Mouse (Mus musculus) left cerebral cortex, postnatal 25 days (tissue): ENCODE data around the gene March5. TPM values are rescaled to one million over a fixed set of nuclear protein-coding genes. Genes with fewer than 3 reads are reported as not detected.
"Not testable (repeated sequence)": the region's sequence is repeated elsewhere in the genome, so short reads cannot be mapped to it uniquely, and the experiment has no call there.

Experiments used
- DNase-seq, 2 experiments: peaks; one replicate each; pipeline ENCODE4 v3.0.0; 2022; ENCODE audit warnings: low spot score in 2 of 2, mixed read lengths in 1 of 2
- intact Hi-C: fragments of 180-260 bp; cut with DNase I; formaldehyde crosslinking; loops from one replicate; pipeline ENCODE4 v1.15.1; 2025
- total RNA-seq, 2 experiments: library from RNA; stranded (reverse); gene quantifications; 2 replicates each; pipeline ENCODE4 v1.2.3; 2021

March5 gene
- total RNA-seq, 2 experiments from 2014 or later: 85.1 to 90.4 TPM

DNA sequence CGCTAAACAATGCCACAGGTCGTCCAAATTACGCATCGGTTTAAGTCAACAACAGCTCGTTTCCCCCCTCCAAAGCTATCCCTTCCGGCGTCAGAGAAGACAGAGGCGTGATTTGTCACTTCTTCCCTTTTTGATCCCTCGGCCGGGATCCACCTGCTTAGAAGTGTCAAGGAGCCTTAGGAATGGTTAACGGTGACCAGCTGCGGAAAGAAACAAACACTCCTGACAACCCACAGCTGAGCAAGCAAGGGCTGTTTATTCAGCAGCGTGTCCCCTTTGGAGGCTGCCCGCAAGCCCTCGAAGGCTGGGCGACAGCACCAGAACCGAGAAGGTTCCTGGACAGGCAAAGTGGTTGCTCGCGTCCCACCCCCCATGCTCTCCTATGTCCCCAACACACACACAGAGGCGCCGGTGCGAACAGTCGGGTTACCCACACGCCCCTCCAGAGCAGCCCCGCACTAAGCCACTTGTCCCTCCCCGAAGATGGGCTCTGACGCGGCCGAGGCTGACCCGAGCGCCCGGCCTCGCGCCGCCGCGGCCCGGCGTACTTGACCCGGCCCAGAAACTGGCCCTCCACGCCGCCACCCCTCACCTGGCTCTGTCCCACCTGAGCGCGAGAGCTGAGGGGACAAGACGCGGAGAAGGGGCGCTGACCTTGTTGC is 571 bp upstream of the March5 start:
- peak; percentile 49 to 56 for DNase-seq

DNA sequence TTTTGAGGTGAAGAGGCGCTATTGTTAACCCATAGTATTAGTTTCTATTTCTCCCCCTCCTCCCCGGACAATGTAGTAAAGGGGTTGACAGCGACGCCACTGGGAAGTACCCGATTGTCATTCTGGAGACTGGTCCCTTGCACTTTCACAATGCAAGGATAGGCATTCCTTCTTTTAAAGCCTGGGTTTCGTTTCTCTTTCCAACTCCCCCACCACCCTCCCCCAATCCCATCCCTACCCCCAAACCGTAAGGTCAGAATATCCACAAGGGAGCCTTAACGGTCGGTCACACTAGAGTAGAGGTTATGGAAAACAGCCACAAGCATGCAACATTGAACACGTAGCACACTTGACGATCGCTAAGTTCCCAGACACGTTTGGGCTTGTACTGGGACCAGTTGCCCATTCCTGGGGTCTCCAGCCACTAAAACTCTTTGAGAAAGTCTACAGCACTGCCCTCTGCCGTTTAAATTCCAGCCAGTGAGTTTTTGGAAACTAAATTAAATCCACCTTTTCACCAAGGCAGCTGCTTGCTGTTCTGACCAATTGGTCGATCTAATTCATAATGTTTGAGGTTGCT is 923 bp downstream of the March5 start, which contains the start of gene Cpeb3:
TSS of gene Cpeb3 (minus strand) at position 426 of the 580 bp plus-strand sequence.
- intact Hi-C loops: no loop called here
- DNase-seq: peak; percentile 18

More for the DNA sequence above, 571 bp upstream of the March5 start:
- intact Hi-C loops: loop anchor here (2.0 kb wide), 2 partner anchors 32 to 58 kb away; no protein-coding TSS in a partner anchor

GRCm38 (mm10) chr19:37208986-37209385 is 1.6 kb downstream of the March5 start:
- intact Hi-C loops: no loop called here

GRCm38 (mm10) chr19:37209467-37210128 is 2.3 kb downstream of the March5 start:
- DNase-seq: peak in 1 of 2 experiments; percentile 16
- intact Hi-C loops: no loop called here

More at GRCm38 (mm10) chr19:37208986-37209385, 1.6 kb downstream of the March5 start:
- no peak for DNase-seq

DNA sequence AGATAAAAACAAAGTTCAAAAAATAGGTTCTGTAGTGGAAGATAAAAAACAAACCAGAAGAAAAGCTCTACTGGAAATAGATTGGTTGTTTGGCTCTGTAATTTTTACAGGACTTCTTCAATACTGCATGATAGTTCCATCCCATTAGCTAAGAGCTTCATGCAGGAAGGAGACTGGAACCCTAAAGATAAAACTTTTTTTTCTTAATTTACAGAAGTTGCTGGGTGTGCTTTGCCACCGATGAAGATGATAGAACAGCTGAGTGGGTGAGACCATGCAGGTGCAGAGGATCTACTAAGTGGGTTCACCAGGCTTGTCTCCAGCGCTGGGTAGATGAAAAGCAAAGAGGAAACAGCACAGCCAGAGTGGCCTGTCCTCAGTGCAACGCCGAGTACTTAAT is 3.1 kb downstream of the March5 start:
- no peak for DNase-seq
- intact Hi-C loops: no loop called here

GRCm38 (mm10) chr19:37211416-37211815 is 4.1 kb downstream of the March5 start:
- intact Hi-C loops: no loop called here
- DNase-seq: no peak

DNA sequence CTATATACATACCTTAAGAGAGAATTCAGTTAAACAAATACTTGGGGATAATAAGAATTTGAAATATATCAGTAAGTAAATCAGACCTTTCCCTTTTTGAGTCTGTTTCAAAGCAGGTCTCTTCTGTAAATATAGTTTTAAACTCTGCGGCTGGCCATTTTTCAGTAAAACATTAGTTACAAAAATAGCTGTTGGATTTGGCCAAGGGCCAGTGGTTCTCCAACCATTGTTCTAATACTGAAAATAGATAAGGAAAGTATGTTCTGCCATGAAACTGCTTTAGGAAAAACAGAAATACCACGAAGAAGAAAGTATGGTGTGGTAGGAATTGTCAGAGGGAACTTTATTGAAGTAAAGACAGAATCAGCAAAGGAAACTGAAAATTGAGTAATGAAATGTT is 7.4 kb downstream of the March5 start:
- intact Hi-C loops: no loop called here
- no peak for DNase-seq

GRCm38 (mm10) chr19:37225197-37225862 is 18.0 kb downstream of the March5 start:
- DNase-seq: no peak
- intact Hi-C loops: no loop called here

- DNase-seq, intact Hi-C loops: not testable (repeated sequence)
Measured at GRCm38 (mm10) chr19:37232598-37232997, 25.3 kb downstream of the March5 start.

DNA sequence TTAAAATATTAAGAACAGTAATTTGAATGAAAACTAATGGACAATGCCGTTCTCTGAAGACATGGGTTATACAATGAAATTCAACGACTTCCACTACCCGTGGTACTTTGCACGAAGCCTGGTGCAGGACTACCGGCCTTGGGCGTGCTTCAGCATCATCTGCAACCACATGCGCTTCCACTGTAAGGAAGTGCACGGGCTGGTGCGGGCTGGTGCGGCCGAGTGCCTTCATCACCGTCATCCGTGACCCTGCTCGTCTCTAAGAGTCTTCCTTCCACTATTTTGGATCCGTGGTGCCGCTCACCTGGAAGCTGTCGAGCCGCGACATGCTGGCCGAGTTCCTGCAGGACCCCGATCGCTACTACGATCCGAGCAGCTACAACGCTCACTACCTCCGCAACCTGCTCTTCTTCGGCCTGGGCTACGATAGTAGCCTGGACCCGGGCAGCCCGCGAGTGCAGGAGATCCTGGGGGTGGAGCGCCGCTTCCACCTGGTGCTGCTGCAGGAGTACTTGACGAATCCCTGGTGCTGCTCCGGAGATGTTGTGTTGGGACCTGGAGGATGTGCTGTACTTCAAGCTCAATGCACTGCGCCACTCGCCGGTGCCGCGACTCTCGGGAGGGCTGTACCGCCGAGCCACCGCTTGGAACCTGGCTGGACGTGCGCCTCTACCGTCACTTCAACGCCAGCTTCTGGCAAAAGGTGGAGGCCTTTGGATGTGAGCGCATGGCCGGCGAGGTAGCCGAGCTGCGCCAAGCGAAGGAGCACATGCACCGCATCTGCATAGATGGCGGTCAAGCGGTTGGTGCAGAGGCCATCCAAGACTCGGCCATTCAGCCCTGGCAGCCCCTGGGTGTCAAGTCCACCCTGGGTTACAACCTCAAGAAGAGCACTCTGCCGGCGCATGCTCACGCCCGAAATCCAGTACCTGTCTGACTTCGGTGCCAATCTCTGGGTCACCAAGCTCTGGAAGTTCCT is 26.5 kb downstream of the March5 start:
- peak; percentile 24 to 33 for DNase-seq
- intact Hi-C loops: no loop called here

GRCm38 (mm10) chr19:37235818-37236217 is 28.5 kb downstream of the March5 start:
- DNase-seq: no peak
- intact Hi-C loops: no loop called here

DNA sequence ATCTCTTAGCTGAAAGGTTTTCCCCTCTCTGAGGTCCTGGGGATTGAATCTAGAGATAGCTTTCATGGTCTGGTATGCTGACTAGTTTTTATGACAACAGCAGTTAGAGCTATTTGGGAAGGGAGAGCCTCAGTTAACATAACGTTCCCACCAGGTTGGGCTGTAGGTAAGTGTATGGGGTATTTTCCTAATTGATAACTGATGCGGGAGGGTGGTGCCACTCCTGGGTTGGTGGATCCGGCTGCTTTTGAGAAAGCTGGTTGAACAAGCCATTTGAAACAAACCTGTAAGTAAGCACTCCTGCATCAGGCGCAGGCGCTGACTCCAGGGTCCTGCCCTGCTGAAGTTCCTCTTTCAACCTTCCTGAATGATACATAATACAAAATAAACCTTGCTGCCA is 30.0 kb downstream of the March5 start:
- intact Hi-C loops: no loop called here
- no peak for DNase-seq

DNA sequence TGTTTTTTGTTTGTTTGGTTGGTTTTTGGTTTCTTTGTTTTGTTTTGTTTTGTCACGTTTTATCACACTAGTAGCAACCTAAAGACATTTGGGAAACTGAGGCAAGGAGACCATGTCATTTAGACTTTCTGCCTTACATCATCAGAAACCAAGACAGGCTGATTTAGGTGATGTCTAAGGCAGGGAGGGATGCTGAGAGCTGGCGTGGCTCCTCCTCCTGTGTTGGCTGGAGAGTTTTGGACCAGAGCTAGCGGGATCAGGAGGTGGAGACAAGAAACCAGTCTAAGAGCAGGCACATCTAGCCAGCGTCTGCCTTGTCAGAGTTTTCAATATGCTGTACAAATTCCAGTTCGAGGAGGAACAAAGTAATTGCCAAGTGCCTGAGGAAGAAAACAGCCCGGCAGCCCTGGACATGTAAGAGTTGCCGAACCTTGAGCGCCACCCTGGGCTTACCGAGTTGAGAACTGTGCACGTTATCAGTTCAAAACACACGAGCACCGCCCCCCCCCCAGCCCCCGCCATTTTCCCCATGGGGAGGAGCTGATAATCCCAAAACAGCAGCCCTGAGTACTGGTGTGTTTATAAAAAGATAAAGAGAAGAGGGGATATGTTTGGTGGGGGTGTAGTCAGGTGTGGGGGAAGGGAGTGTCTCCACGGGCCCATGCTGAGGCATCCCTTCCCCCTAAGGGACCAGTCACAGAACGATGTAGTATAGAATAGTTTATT is 30.5 kb downstream of the March5 start:
- no peak for DNase-seq
- intact Hi-C loops: no loop called here

- intact Hi-C loops: no loop called here
- DNase-seq: peak in 1 of 2 experiments; percentile 22
Measured at GRCm38 (mm10) chr19:37238651-37239050, 31.3 kb downstream of the March5 start.

DNA sequence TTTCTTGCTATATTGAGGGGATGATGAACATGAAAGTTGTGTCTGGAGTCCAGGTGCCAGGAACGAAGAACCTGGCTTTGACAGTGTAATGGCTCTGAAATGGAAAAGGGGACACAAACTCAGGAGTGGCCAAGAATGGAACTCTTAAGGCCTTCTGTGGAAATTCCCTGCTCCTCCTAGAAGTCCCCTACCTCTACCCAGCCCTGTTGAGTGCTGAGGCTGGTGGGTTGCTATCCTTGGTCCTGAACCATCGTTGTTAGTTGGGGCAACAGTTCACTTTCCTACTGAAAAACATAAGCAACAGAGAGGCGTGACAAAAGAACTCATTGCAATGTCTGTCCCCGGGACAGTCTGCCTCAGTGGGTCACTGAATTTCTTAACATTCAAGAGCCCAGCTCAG is 31.8 kb downstream of the March5 start:
- intact Hi-C loops: no loop called here
- DNase-seq: no peak

DNA sequence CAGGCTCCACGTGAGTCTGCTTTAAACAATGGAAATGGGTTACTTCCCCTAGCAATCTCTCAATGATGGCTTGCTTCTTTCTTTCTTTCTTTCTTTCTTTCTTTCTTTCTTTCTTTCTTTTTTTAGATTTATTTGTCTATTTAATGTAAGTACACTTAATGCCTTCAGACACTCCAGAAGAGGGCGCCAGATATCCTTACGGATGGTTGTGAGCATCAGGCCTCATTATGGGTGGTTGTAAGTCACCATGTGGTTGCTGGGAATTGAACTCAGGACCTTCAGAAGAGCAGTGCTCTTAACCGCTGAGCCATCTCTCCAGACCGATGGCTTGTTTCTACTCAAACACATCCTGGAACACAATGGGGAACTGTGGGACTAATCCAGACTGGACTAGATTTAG is 33.9 kb downstream of the March5 start:
- intact Hi-C loops: no loop called here

DNA sequence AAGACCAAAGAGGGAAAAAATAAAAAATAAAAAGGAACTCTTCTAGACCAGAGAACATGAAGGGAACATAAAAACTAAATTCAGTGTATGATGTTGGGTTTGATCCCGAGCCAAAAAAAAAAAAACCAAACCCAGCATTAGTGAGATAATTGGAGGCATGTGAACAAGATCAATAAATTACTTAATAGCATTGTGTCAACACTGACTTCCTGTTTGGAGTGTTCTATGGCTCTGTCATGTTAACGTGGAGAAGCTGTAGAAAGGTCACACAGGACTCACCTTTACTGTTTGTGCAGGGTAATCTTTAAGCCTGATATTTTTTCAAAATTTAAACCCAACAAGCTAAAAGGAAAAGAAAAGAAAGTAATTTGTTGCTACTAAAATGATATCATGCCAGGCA is 35.4 kb downstream of the March5 start:
- intact Hi-C loops: no loop called here

More for the DNA sequence above, 33.9 kb downstream of the March5 start:
- DNase-seq: no peak

GRCm38 (mm10) chr19:37246859-37247258 is 39.5 kb downstream of the March5 start:
- DNase-seq: peak in 1 of 2 experiments; percentile 27

More for the DNA sequence above, 35.4 kb downstream of the March5 start:
- DNase-seq: no peak

More at GRCm38 (mm10) chr19:37246859-37247258, 39.5 kb downstream of the March5 start:
- intact Hi-C loops: no loop called here
